Mouse (Mus musculus) testis, adult 2 months (tissue): ENCODE results near the gene Rhbg.

ENCODE experiments used
- CTCF ChIP-seq: fragments of 200-500 bp; IDR thresholded peaks from 2 replicates; pipeline ENCODE4 v1.5.1; 2012; ENCODE audit warnings: low read depth, mild to moderate bottlenecking, inconsistent platforms, low read length, moderate library complexity; ENCODE audit not compliant: control insufficient read depth, insufficient read depth, insufficient replicate concordance
- POLR2A ChIP-seq: fragments of 200-500 bp; IDR thresholded peaks from 2 replicates; pipeline ENCODE4 v1.6.1; 2012; ENCODE audit warnings: low read depth, mild to moderate bottlenecking, inconsistent platforms, low read length, moderate library complexity; ENCODE audit not compliant: control insufficient read depth

- TF ChIP-seq POLR2A (no peak), CTCF (no peak)
Observed at GRCm38 (mm10) chr3:88199541-88200110, 54.9 kb downstream of the Rhbg start.
